Mouse (Mus musculus): ENCODE measurements around the gene Spsb2. TPM values are rescaled to one million over a fixed set of nuclear protein-coding genes. Genes with fewer than 3 reads are reported as not detected.

The Spsb2 gene
- total RNA-seq, 1 experiment, result 10.1 TPM

- in situ Hi-C loops (cut with MboI; ENCODE audit: low sequenced_read_pairs in 2 of 2, unreplicated experiment in 2 of 2), result no loop called here
- H3K9me3 ChIP-seq (ENCODE audit: control insufficient read depth, insufficient read depth, low read depth, low read length), result no peaks in the 10 kb centered on the region
- H3K9ac ChIP-seq (ENCODE audit: insufficient read depth, low read depth, low read length, poor library complexity, severe bottlenecking), result no peak within 1 kb of the TSS
- DNase-seq (ENCODE audit: low read depth, low spot score), result no peak
- H3K4me3 ChIP-seq (ENCODE audit: insufficient read depth in 1 of 2, low read depth in 1 of 2, low read length in 2 of 2, poor library complexity in 1 of 2, severe bottlenecking in 1 of 2), result no peak within 1 kb of the TSS
- peaks cover 0 to 8% of the 10 kb centered on the region in 2 experiments; a peak in 1 of 4 replicates for H3K4me1 ChIP-seq (ENCODE audit: control insufficient read depth in 2 of 2, insufficient read depth in 2 of 2, low read length in 2 of 2, poor library complexity in 1 of 2)
- TF ChIP-seq HCFC1 (IDR thresholded peaks at IDR 0.05; ENCODE audit: borderline replicate concordance, insufficient read depth, low read length), result no peak
- TF ChIP-seq CHD2 (IDR thresholded peaks at IDR 0.05; ENCODE audit: low read depth, low read length), result no peak
- TF ChIP-seq MAFK (IDR thresholded peaks at IDR 0.05; ENCODE audit: insufficient read depth, low read depth, low read length), result no peak
- no peak for TF ChIP-seq ZC3H11A (IDR thresholded peaks at IDR 0.05; ENCODE audit: borderline replicate concordance, low read depth, low read length)
- no peak for TF ChIP-seq ZNF384 (IDR thresholded peaks at IDR 0.05; ENCODE audit: low read depth, low read length)
- H3K27ac ChIP-seq (ENCODE audit: insufficient read depth, low read depth, low read length, poor library complexity, severe bottlenecking), result no peak within 1 kb of the TSS
- no peaks in the 10 kb centered on the region for H3K36me3 ChIP-seq (ENCODE audit: control insufficient read depth, insufficient read depth, low read length, poor library complexity, severe bottlenecking)
These were observed 32.0 kb downstream of the Spsb2 start, which contains the start of gene Gnb3 for GRCm38 (mm10) chr6:124840241-124841167. TSS of gene Gnb3 (minus strand) at chr6:124840275.

GRCm38 (mm10) chr6:124847305-124847704 lies 38.8 kb downstream of the Spsb2 start:
- H3K4me3 ChIP-seq (ENCODE audit: insufficient read depth in 1 of 2, low read depth in 1 of 2, low read length in 2 of 2, poor library complexity in 1 of 2, severe bottlenecking in 1 of 2), result no peak overlapping the region
- TF ChIP-seq CHD2 (IDR thresholded peaks at IDR 0.05; ENCODE audit: low read depth, low read length) (no peak), ZC3H11A (IDR thresholded peaks at IDR 0.05; ENCODE audit: borderline replicate concordance, low read depth, low read length) (peak; percentile 40; the same call in 1 of the 2 replicates), HCFC1 (IDR thresholded peaks at IDR 0.05; ENCODE audit: borderline replicate concordance, insufficient read depth, low read length) (peak; percentile 58; the same call in 1 of the 2 replicates), ZNF384 (IDR thresholded peaks at IDR 0.05; ENCODE audit: low read depth, low read length) (no peak), MAFK (IDR thresholded peaks at IDR 0.05; ENCODE audit: insufficient read depth, low read depth, low read length) (no peak)
- no peak overlapping the region for H3K27ac ChIP-seq (ENCODE audit: insufficient read depth, low read depth, low read length, poor library complexity, severe bottlenecking)
- no peaks in the 10 kb centered on the region for H3K9me3 ChIP-seq (ENCODE audit: control insufficient read depth, insufficient read depth, low read depth, low read length)
- no peaks in the 10 kb centered on the region for H3K36me3 ChIP-seq (ENCODE audit: control insufficient read depth, insufficient read depth, low read length, poor library complexity, severe bottlenecking)
- peak; percentile 99 for DNase-seq (ENCODE audit: low read depth, low spot score)
- in situ Hi-C loops (cut with MboI; ENCODE audit: low sequenced_read_pairs in 2 of 2, unreplicated experiment in 2 of 2), result no loop called here
- peaks cover 0 to 14% of the 10 kb centered on the region in 2 experiments; a peak in 2 of 4 replicates for H3K4me1 ChIP-seq (ENCODE audit: control insufficient read depth in 2 of 2, insufficient read depth in 2 of 2, low read length in 2 of 2, poor library complexity in 1 of 2)
- no peak overlapping the region for H3K9ac ChIP-seq (ENCODE audit: insufficient read depth, low read depth, low read length, poor library complexity, severe bottlenecking)

- in situ Hi-C loops (cut with MboI; ENCODE audit: low sequenced_read_pairs in 2 of 2, unreplicated experiment in 2 of 2), result no loop called here
- no peak overlapping the region for H3K27ac ChIP-seq (ENCODE audit: insufficient read depth, low read depth, low read length, poor library complexity, severe bottlenecking)
- no peaks in the 10 kb centered on the region for H3K9me3 ChIP-seq (ENCODE audit: control insufficient read depth, insufficient read depth, low read depth, low read length)
- DNase-seq (ENCODE audit: low read depth, low spot score), result peak; percentile 61
- H3K4me3 ChIP-seq (ENCODE audit: insufficient read depth in 1 of 2, low read depth in 1 of 2, low read length in 2 of 2, poor library complexity in 1 of 2, severe bottlenecking in 1 of 2), result 0 out of 4 replicates have a peak overlapping the region, but pooled peaks of 1 of the 2 experiments have one; percentile 0
- peaks cover 0 to 19% of the 10 kb centered on the region in 2 experiments; a peak in 2 of 4 replicates for H3K4me1 ChIP-seq (ENCODE audit: control insufficient read depth in 2 of 2, insufficient read depth in 2 of 2, low read length in 2 of 2, poor library complexity in 1 of 2)
- no peaks in the 10 kb centered on the region for H3K36me3 ChIP-seq (ENCODE audit: control insufficient read depth, insufficient read depth, low read length, poor library complexity, severe bottlenecking)
- H3K9ac ChIP-seq (ENCODE audit: insufficient read depth, low read depth, low read length, poor library complexity, severe bottlenecking), result no peak overlapping the region
- TF ChIP-seq HCFC1 (IDR thresholded peaks at IDR 0.05; ENCODE audit: borderline replicate concordance, insufficient read depth, low read length) (no peak), ZNF384 (IDR thresholded peaks at IDR 0.05; ENCODE audit: low read depth, low read length) (no peak), MAFK (IDR thresholded peaks at IDR 0.05; ENCODE audit: insufficient read depth, low read depth, low read length) (no peak), CHD2 (IDR thresholded peaks at IDR 0.05; ENCODE audit: low read depth, low read length) (no peak), ZC3H11A (IDR thresholded peaks at IDR 0.05; ENCODE audit: borderline replicate concordance, low read depth, low read length) (no peak)
These were observed 42.1 kb downstream of the Spsb2 start for GRCm38 (mm10) chr6:124850535-124850934.

- in situ Hi-C loops (cut with MboI; ENCODE audit: low sequenced_read_pairs in 2 of 2, unreplicated experiment in 2 of 2), result no loop called here
- DNase-seq (ENCODE audit: low read depth, low spot score), result no peak
- Histone ChIP-seq H3K9ac (ENCODE audit: insufficient read depth, low read depth, low read length, poor library complexity, severe bottlenecking) (no peak overlapping the region), H3K36me3 (ENCODE audit: control insufficient read depth, insufficient read depth, low read length, poor library complexity, severe bottlenecking) (no peaks in the 10 kb centered on the region), H3K4me1 (ENCODE audit: control insufficient read depth in 2 of 2, insufficient read depth in 2 of 2, low read length in 2 of 2, poor library complexity in 1 of 2) (peaks cover 3 to 26% of the 10 kb centered on the region in 2 experiments), H3K27ac (ENCODE audit: insufficient read depth, low read depth, low read length, poor library complexity, severe bottlenecking) (no peak overlapping the region), H3K9me3 (ENCODE audit: control insufficient read depth, insufficient read depth, low read depth, low read length) (no peaks in the 10 kb centered on the region), H3K4me3 (ENCODE audit: insufficient read depth in 1 of 2, low read depth in 1 of 2, low read length in 2 of 2, poor library complexity in 1 of 2, severe bottlenecking in 1 of 2) (no peak overlapping the region)
- TF ChIP-seq HCFC1 (IDR thresholded peaks at IDR 0.05; ENCODE audit: borderline replicate concordance, insufficient read depth, low read length), result no peak
- no peak for TF ChIP-seq ZNF384 (IDR thresholded peaks at IDR 0.05; ENCODE audit: low read depth, low read length)
- TF ChIP-seq ZC3H11A (IDR thresholded peaks at IDR 0.05; ENCODE audit: borderline replicate concordance, low read depth, low read length), result no peak
- no peak for TF ChIP-seq MAFK (IDR thresholded peaks at IDR 0.05; ENCODE audit: insufficient read depth, low read depth, low read length)
- no peak for TF ChIP-seq CHD2 (IDR thresholded peaks at IDR 0.05; ENCODE audit: low read depth, low read length)
These were observed 46.2 kb downstream of the Spsb2 start for GRCm38 (mm10) chr6:124854647-124855046.
